9 mouse cellular contexts compared by ENCODE assay signal in the genomic region with DNA sequence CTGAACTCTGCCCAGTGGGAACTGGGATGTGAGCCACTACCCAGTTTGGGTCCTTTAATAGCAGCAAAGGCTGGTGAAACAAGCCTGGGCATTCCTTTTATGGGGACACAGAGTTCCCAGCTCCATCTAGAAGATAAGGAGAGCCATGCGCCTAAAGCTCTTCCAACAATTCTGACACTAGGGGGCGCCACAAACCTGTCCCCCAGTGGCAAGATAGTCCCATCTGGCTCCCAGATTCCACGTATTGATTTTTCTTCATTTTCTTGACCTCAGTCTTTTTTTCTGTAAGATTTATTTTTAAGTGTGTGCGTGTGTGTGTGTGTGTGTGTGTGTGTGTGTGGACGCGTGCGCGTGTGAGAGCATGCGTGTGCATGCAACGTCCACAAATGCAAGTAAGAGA. TPM values are rescaled to one million over a fixed set of nuclear protein-coding genes. Genes with fewer than 3 reads are reported as not detected.
DNase-seq lines count a peak whose midpoint lies in the region; ATAC-seq and TF ChIP-seq lines count a peak whose summit lies in the region.
"Had no signal": no experiment of that assay in that cellular context is flagged by ENCODE, and none has a peak within 500 bp of the region (broad histone marks: within the 10 kb centered on the region; RNA-seq: fewer than 3 reads in every experiment).

No protein-coding gene starts in this region.

- no peaks in the 10 kb centered on the region for H3K4me1 ChIP-seq in thymus, adult 2 months (replicated peaks; ENCODE audit: control insufficient read depth, insufficient read depth, low read length)
- H3K4me1 ChIP-seq in small intestine, adult 2 months (ENCODE audit: control insufficient read depth, insufficient read depth, insufficient read length, low read length) = no peaks in the 10 kb centered on the region; the same call in 1 of the 2 replicates

- no peaks in the 10 kb centered on the region for H3K36me3 ChIP-seq in thymus, adult 2 months (ENCODE audit: control insufficient read depth, insufficient read depth, low read length)
- no peaks in the 10 kb centered on the region for H3K36me3 ChIP-seq in small intestine, adult 2 months (ENCODE audit: control insufficient read depth, insufficient read depth, low read length)

- H3K27ac ChIP-seq in thymus, adult 2 months (ENCODE audit: control insufficient read depth, insufficient read depth, low read length) = no peak overlapping the region
- peak overlapping the region; percentile 57; the same call in 1 of the 2 replicates for H3K27ac ChIP-seq in small intestine, adult 2 months (ENCODE audit: insufficient read depth, low read depth, low read length)

- no peaks in the 10 kb centered on the region for H3K27me3 ChIP-seq in thymus, adult 2 months (ENCODE audit: control insufficient read depth, insufficient read depth, low read length)
- H3K27me3 ChIP-seq in small intestine, adult 2 months (ENCODE audit: control insufficient read depth, insufficient read depth, low read length) = no peaks in the 10 kb centered on the region

- peak; percentile 47 to 62 for DNase-seq in heart, postnatal 14 days
- DNase-seq in heart, adult 8-10 months (ENCODE audit: low spot score) = no peak
- DNase-seq in thymus, adult 2 months = peak; percentile 18
- no peak for DNase-seq in thymus, adult 18-20 months
- peak; percentile 13 for DNase-seq in c-Kit-positive CD71-negative TER-119-negative erythroid progenitor cells, embryonic 14.5 days (ENCODE audit: low read depth)
- DNase-seq in left cerebral cortex, postnatal 25 days (ENCODE audit: low spot score in 2 of 2) = peak; percentile 15 to 17

- no peak for TF ChIP-seq POLR2A in thymus, adult 2 months (IDR thresholded peaks at IDR 0.05; ENCODE audit: control insufficient read depth, extremely low read depth, insufficient read depth, low read length, poor library complexity)
- no peak for TF ChIP-seq POLR2A in small intestine, adult 2 months (IDR thresholded peaks at IDR 0.05; ENCODE audit: low read depth, low read length)

- intact Hi-C loops in heart, postnatal 14 days (cut with DNase I) = loop anchor here (2.0 kb wide), 1 partner anchor 100 kb away; no protein-coding TSS in a partner anchor
- intact Hi-C loops in left cerebral cortex, postnatal 25 days (cut with DNase I) = loop anchor here (10.0 kb wide), 1 partner anchor 224 kb away; the partner anchor contains the start of gene Ccin

- 76% methylated on average over 10 of the region's 10 CpGs for WGBS in thymus, adult 2 months
- 78% methylated on average over 10 of the region's 10 CpGs for WGBS in small intestine, adult 2 months

- no peak overlapping the region for H3K4me3 ChIP-seq in thymus, adult 2 months (ENCODE audit: control insufficient read depth, insufficient read depth, low read length)
- no peak overlapping the region for H3K4me3 ChIP-seq in small intestine, adult 2 months (ENCODE audit: low read depth, low read length)

- TF ChIP-seq CTCF in thymus, adult 2 months (IDR thresholded peaks at IDR 0.05; ENCODE audit: borderline replicate concordance, control insufficient read depth, extremely low read depth, insufficient read depth, low read length, poor library complexity) = no peak
- TF ChIP-seq CTCF in small intestine, adult 2 months (IDR thresholded peaks at IDR 0.05; ENCODE audit: extremely low read depth, insufficient read length, insufficient replicate concordance, low read depth, low read length) = peak; percentile 44; the same call in 1 of the 2 replicates

- no peak for ATAC-seq in frontal cortex, adult (ENCODE audit: low TSS enrichment)

RNA-seq across cellular contexts. Expression of gene Olfr159, which starts 10.3 kb away (rescaled TPM):
- not detected for total RNA-seq in heart, postnatal 14 days (2021)
- not detected for total RNA-seq in heart, adult 8-10 months (2022)
- polyA plus RNA-seq in thymus, adult 2 months (2012; rRNA removed) = not detected in 2 replicates
- total RNA-seq in left cerebral cortex, postnatal 25 days (2021) = not detected
- polyA plus RNA-seq in small intestine, adult 2 months (2012; rRNA removed) = not detected in 2 replicates
- polyA plus RNA-seq: neural tube, embryonic 11.5 days had no signal

RNA-seq across cellular contexts. Expression of gene Spaar, which starts 30.6 kb away (rescaled TPM):
- total RNA-seq in heart, postnatal 14 days (2021) = 1 to 10 TPM; 5.0 to 6.1 TPM
- total RNA-seq in heart, adult 8-10 months (2022) = 1 to 10 TPM; 3.6 to 4.4 (median 4.1) TPM
- 0.64 and 0.96 TPM in 2 replicates for polyA plus RNA-seq in thymus, adult 2 months (2012; rRNA removed)
- under 1 TPM; 0.73 to 0.87 TPM for total RNA-seq in left cerebral cortex, postnatal 25 days (2021)
- 0.28 and 1.1 TPM in 2 replicates for polyA plus RNA-seq in small intestine, adult 2 months (2012; rRNA removed)
- polyA plus RNA-seq: neural tube, embryonic 11.5 days had no signal

RNA-seq across cellular contexts. Expression of gene Hrct1, which starts 33.5 kb away (rescaled TPM):
- 1 to 10 TPM; 4.7 to 5.1 TPM for total RNA-seq in heart, postnatal 14 days (2021)
- 1 to 10 TPM; 3.0 to 4.4 (median 4.3) TPM for total RNA-seq in heart, adult 8-10 months (2022)
- 1.2 and 1.8 TPM in 2 replicates for polyA plus RNA-seq in thymus, adult 2 months (2012; rRNA removed)
- total RNA-seq in left cerebral cortex, postnatal 25 days (2021) = 1 to 10 TPM; 1.2 to 1.4 TPM
- polyA plus RNA-seq in small intestine, adult 2 months (2012; rRNA removed) = 1.0 and 2.0 TPM in 2 replicates
- polyA plus RNA-seq: neural tube, embryonic 11.5 days had no signal

RNA-seq across cellular contexts. Expression of gene Olfr71, which starts 50.4 kb away (rescaled TPM):
- not detected for total RNA-seq in heart, postnatal 14 days (2021)
- total RNA-seq in heart, adult 8-10 months (2022) = not detected
- polyA plus RNA-seq in thymus, adult 2 months (2012; rRNA removed) = not detected in 2 replicates
- not detected for total RNA-seq in left cerebral cortex, postnatal 25 days (2021)
- polyA plus RNA-seq in small intestine, adult 2 months (2012; rRNA removed) = not detected in 2 replicates
- polyA plus RNA-seq: neural tube, embryonic 11.5 days had no signal

RNA-seq across cellular contexts. Expression of gene Olfr70, which starts 59.9 kb away (rescaled TPM):
- not detected for total RNA-seq in heart, postnatal 14 days (2021)
- not detected for total RNA-seq in heart, adult 8-10 months (2022)
- not detected in 2 replicates for polyA plus RNA-seq in thymus, adult 2 months (2012; rRNA removed)
- not detected for total RNA-seq in left cerebral cortex, postnatal 25 days (2021)
- polyA plus RNA-seq in small intestine, adult 2 months (2012; rRNA removed) = not detected in 2 replicates
- polyA plus RNA-seq: neural tube, embryonic 11.5 days had no signal

Comparison
In these comparisons a context has a peak if more than half of its experiments do, and no peak if none do; other contexts are left out.
1. DNase-seq: peak in heart, postnatal 14 days (2 of 2), thymus, adult 2 months (single experiment), c-Kit-positive CD71-negative TER-119-negative erythroid progenitor cells, embryonic 14.5 days (single experiment) and left cerebral cortex, postnatal 25 days (2 of 2); none in heart, adult 8-10 months (single experiment) and thymus, adult 18-20 months (0 of 2).